Mouse (Mus musculus): ENCODE measurements around the gene Sec22a. TPM values are rescaled to one million over a fixed set of nuclear protein-coding genes. Genes with fewer than 3 reads are reported as not detected.
A peak's percentile ranks its signal among the peaks of the same experiment; 100 is the strongest.

Sec22a gene
- polyA plus RNA-seq, 1 experiment from 2014 or later = 49.5 TPM

DNA sequence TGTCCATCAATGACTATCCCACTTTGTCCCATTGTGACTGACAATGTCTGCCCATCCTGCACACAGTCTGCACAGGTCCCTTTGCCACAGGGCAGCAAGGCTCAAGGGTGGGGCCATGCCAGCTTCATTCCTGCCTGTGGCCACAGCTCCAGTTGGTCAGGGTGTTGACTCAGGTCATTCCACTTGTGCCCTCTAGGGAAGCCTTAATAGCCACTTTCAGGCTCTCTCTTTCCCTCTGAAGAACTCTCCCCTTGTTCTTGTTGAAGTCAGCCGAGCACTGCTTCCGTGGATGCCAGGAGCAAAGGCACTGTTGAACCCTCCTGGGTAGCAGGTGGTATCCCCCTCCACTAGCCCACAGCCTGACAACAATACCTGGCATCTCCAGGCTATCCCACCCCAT lies 81.3 kb downstream of the Sec22a start:
- no peak overlapping the region for H3K4me2 ChIP-seq (ENCODE audit: low read depth, low read length)
- no peak overlapping the region for H3K27ac ChIP-seq (ENCODE audit: low read length)
- H3K9me3 ChIP-seq (ENCODE audit: control insufficient read depth, low read length) = no peaks in the 10 kb centered on the region
- no peaks in the 10 kb centered on the region for H3K27me3 ChIP-seq (ENCODE audit: control insufficient read depth, insufficient read depth, low read depth, low read length)
- 75% methylated on average over 2 of the region's 2 CpGs for WGBS
- no peaks in the 10 kb centered on the region for H3K4me1 ChIP-seq (replicated peaks; ENCODE audit: control insufficient read depth, insufficient read depth, low read length)
- ATAC-seq (ENCODE audit: low read depth) = no peak
- no peaks in the 10 kb centered on the region for H3K36me3 ChIP-seq (ENCODE audit: control insufficient read depth, insufficient read depth, low read length)
- H3K9ac ChIP-seq (ENCODE audit: low read length) = no peak overlapping the region
- no peak overlapping the region for H3K4me3 ChIP-seq (ENCODE audit: low read length)

DNA sequence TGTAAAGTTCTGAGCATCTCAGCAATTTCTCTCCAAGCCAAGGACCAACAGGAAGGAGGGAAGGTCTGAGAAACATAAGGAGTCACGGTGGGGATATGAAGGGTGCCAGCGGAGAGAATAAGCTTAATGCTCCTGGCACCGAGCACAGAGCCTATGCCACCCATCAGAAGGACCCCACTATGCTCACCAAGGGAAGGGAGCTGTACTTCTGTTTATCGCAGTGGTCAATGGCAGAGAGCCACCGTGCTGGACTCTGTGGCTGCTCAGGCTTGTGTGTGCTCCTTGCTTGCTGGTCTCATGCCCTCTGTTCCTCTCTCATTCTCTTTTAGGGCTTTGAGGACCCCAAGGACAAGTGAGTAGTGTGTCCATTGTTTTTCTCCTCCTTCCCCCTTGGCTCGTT lies 85.6 kb downstream of the Sec22a start:
- no peak for ATAC-seq (ENCODE audit: low read depth)
- H3K27ac ChIP-seq (ENCODE audit: low read length) = no peak overlapping the region
- WGBS = 81% methylated on average over 6 of the region's 6 CpGs
- H3K36me3 ChIP-seq (ENCODE audit: control insufficient read depth, insufficient read depth, low read length) = no peaks in the 10 kb centered on the region
- H3K9me3 ChIP-seq (ENCODE audit: control insufficient read depth, low read length) = no peaks in the 10 kb centered on the region
- no peaks in the 10 kb centered on the region for H3K4me1 ChIP-seq (replicated peaks; ENCODE audit: control insufficient read depth, insufficient read depth, low read length)
- H3K4me2 ChIP-seq (ENCODE audit: low read depth, low read length) = no peak overlapping the region
- no peak overlapping the region for H3K9ac ChIP-seq (ENCODE audit: low read length)
- peaks cover 2% of the 10 kb centered on the region; the same call in 1 of the 2 replicates for H3K27me3 ChIP-seq (ENCODE audit: control insufficient read depth, insufficient read depth, low read depth, low read length)
- H3K4me3 ChIP-seq (ENCODE audit: low read length) = no peak overlapping the region

DNA sequence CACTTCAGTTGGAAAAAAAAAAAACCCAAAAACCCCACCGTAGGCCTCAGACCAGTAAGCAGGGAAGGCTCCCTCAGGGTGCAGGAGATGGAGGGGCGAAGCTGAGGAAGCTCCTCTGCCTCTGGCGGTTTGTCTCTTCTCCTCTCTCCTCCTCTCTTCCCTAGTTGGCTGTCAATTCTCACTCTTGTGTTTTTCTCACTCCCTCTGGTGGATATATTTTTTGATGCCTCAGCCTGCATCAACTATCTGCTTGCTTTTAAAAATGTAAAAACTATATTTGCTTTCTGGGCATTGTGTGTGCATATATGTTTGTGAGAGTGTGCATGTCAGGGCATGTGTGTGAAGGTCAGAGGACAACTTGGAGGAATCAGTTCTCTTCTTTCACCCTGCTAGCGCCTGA lies 91.3 kb downstream of the Sec22a start:
- Histone ChIP-seq H3K4me2 (ENCODE audit: low read depth, low read length) (no peak overlapping the region), H3K27ac (ENCODE audit: low read length) (no peak overlapping the region), H3K27me3 (ENCODE audit: control insufficient read depth, insufficient read depth, low read depth, low read length) (peaks cover 2% of the 10 kb centered on the region), H3K4me3 (ENCODE audit: low read length) (no peak overlapping the region), H3K9me3 (ENCODE audit: control insufficient read depth, low read length) (no peaks in the 10 kb centered on the region), H3K36me3 (ENCODE audit: control insufficient read depth, insufficient read depth, low read length) (no peaks in the 10 kb centered on the region), H3K9ac (ENCODE audit: low read length) (no peak overlapping the region), H3K4me1 (replicated peaks; ENCODE audit: control insufficient read depth, insufficient read depth, low read length) (no peaks in the 10 kb centered on the region)
- WGBS = 48% methylated on average over 4 of the region's 4 CpGs
- no peak for ATAC-seq (ENCODE audit: low read depth)

DNA sequence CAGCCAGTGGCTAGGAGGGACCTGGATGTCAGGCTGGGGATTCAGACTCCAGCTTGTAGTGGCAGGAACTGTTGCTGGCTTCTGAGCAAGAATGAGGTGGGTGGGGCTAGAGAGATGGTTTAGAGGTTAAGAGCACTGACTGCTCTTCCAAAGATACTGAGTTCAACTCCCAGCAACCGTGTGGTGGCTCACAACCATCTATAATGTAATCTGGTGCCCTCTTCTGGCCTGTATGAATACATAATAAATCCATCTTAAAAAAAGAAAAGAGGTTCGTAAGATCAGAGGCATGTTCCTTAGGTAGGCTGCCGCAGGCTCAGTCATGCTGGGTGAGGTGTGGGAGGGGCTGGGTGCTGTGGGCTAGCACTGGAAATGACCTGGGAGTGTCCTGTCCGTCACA lies 92.1 kb downstream of the Sec22a start:
- no peak overlapping the region for H3K9ac ChIP-seq (ENCODE audit: low read length)
- no peaks in the 10 kb centered on the region for H3K9me3 ChIP-seq (ENCODE audit: control insufficient read depth, low read length)
- H3K4me1 ChIP-seq (replicated peaks; ENCODE audit: control insufficient read depth, insufficient read depth, low read length) = no peaks in the 10 kb centered on the region
- H3K36me3 ChIP-seq (ENCODE audit: control insufficient read depth, insufficient read depth, low read length) = no peaks in the 10 kb centered on the region
- H3K27ac ChIP-seq (ENCODE audit: low read length) = no peak overlapping the region
- H3K27me3 ChIP-seq (ENCODE audit: control insufficient read depth, insufficient read depth, low read depth, low read length) = peaks cover 2% of the 10 kb centered on the region
- no peak for ATAC-seq (ENCODE audit: low read depth)
- H3K4me3 ChIP-seq (ENCODE audit: low read length) = no peak overlapping the region
- WGBS = 42% methylated on average over 4 of the region's 4 CpGs
- H3K4me2 ChIP-seq (ENCODE audit: low read depth, low read length) = no peak overlapping the region

DNA sequence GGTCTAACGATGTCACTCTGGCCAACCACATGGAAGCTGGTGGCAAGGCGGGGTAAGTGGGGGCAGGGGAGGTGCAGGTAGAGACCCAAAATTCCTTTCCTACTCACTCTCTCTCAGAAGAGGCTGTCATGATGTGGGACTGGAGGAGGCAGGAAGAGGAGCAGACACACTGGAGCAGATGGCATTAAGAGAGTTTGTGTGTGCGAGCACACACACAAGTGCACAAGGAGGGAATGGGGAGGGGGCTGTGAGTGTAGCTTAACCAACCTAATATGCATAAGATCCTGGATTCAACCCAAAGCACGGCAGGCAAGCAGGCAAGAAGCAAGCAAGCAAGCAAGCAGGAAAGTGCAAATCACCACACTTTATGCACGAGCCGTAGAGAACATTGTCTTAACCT lies 92.8 kb downstream of the Sec22a start:
- H3K4me2 ChIP-seq (ENCODE audit: low read depth, low read length) = no peak overlapping the region
- no peak for ATAC-seq (ENCODE audit: low read depth)
- peaks cover 2% of the 10 kb centered on the region for H3K27me3 ChIP-seq (ENCODE audit: control insufficient read depth, insufficient read depth, low read depth, low read length)
- H3K9me3 ChIP-seq (ENCODE audit: control insufficient read depth, low read length) = no peaks in the 10 kb centered on the region
- no peak overlapping the region for H3K4me3 ChIP-seq (ENCODE audit: low read length)
- H3K9ac ChIP-seq (ENCODE audit: low read length) = no peak overlapping the region
- WGBS = 73% methylated on average over 6 of the region's 6 CpGs
- no peak overlapping the region for H3K27ac ChIP-seq (ENCODE audit: low read length)
- no peaks in the 10 kb centered on the region for H3K4me1 ChIP-seq (replicated peaks; ENCODE audit: control insufficient read depth, insufficient read depth, low read length)
- H3K36me3 ChIP-seq (ENCODE audit: control insufficient read depth, insufficient read depth, low read length) = no peaks in the 10 kb centered on the region

DNA sequence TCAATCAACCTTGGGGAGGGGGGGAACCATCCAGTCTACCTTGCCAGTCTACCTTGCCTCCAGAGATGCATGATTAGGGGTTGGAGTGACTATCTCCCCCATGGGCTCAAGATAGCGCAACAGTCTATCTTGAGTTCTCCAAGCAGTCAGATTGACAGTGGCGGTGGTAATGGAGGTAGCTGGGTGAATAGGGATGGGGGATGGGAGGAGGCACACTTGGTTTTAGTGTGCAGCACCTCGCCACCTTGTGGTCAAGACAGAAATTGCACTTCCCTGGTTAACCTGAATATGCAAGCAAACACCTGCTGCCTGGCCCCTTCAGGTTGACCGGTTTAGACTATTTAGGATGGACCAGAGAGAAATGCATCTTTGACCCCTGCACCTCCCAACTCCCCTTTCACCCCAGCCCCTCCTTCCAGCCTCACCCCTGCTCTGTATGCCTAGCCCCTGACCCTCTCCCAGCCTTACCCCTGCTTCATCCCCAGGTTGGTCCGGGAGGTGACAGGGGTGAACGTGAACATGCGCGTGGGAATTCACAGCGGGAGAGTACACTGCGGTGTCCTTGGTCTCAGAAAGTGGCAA lies 93.3 kb downstream of the Sec22a start:
- ATAC-seq (ENCODE audit: low read depth) = peak; percentile 44
- no peak overlapping the region for H3K4me3 ChIP-seq (ENCODE audit: low read length)
- H3K27ac ChIP-seq (ENCODE audit: low read length) = no peak overlapping the region

More for the DNA sequence above, 93.3 kb downstream of the Sec22a start:
- no peaks in the 10 kb centered on the region for H3K9me3 ChIP-seq (ENCODE audit: control insufficient read depth, low read length)
- peaks cover 2% of the 10 kb centered on the region for H3K27me3 ChIP-seq (ENCODE audit: control insufficient read depth, insufficient read depth, low read depth, low read length)
- H3K4me1 ChIP-seq (replicated peaks; ENCODE audit: control insufficient read depth, insufficient read depth, low read length) = no peaks in the 10 kb centered on the region
- no peak overlapping the region for H3K4me2 ChIP-seq (ENCODE audit: low read depth, low read length)
- no peak overlapping the region for H3K9ac ChIP-seq (ENCODE audit: low read length)
- H3K36me3 ChIP-seq (ENCODE audit: control insufficient read depth, insufficient read depth, low read length) = no peaks in the 10 kb centered on the region
- WGBS = 32% methylated on average over 10 of the region's 10 CpGs

Other genes with a start within 250 kb of the Sec22a start
- gene Adcy5, start 209.0 kb downstream of the Sec22a start, polyA plus RNA-seq (2015; fragmentation: Nextera tagmentation; extraction: Ambion mirVana) = 1.4 and 1.5 TPM in 2 replicates
- 39.0 and 40.3 TPM in 2 replicates for gene Pdia5, start 127.0 kb upstream of the Sec22a start, polyA plus RNA-seq (2015; fragmentation: Nextera tagmentation; extraction: Ambion mirVana)
- gene Sema5b, start 177.2 kb upstream of the Sec22a start, polyA plus RNA-seq (2015; fragmentation: Nextera tagmentation; extraction: Ambion mirVana) = 2.4 and 3.1 TPM in 2 replicates

All from lung, embryonic 16.5 days (tissue).